Mouse (Mus musculus) intestine, postnatal 0 days (tissue): ENCODE data around the gene Vmn2r13. TPM values are rescaled to one million over a fixed set of nuclear protein-coding genes. Genes with fewer than 3 reads are reported as not detected.
"Not testable (repeated sequence)": the region's sequence is repeated elsewhere in the genome, so short reads cannot be mapped to it uniquely, and the experiment has no call there.

Source experiments
- ATAC-seq: fragments of 200-750 bp; cut with Nextera tagmentation; 2 replicates; pipeline ENCODE4 v1.8.0; 2017; ENCODE audit warnings: mild to moderate bottlenecking, moderate TSS enrichment, moderate library complexity
- H3K27ac ChIP-seq: fragments of 300-500 bp; sonication (generic); 2 replicates; pipeline ENCODE4 v1.5.1; 2014; ENCODE audit warnings: mild to moderate bottlenecking, low read depth, low read length, moderate library complexity
- H3K27me3 ChIP-seq: fragments of 300-500 bp; sonication (generic); replicated peaks from 2 replicates; pipeline ENCODE4 v1.6.1; 2014; ENCODE audit warnings: low read length, mixed read lengths; ENCODE audit not compliant: control insufficient read depth, insufficient read depth
- H3K36me3 ChIP-seq: fragments of 300-500 bp; sonication (generic); 2 replicates; pipeline ENCODE4 v1.6.1; 2014; ENCODE audit warnings: mild to moderate bottlenecking, moderate library complexity; ENCODE audit not compliant: control insufficient read depth, insufficient read depth
- H3K4me1 ChIP-seq: fragments of 300-500 bp; sonication (generic); replicated peaks from 2 replicates; pipeline ENCODE4 v1.6.1; 2014; ENCODE audit warnings: antibody characterized with exemption, low read length, mixed read lengths; ENCODE audit not compliant: control insufficient read depth, insufficient read depth
- H3K4me2 ChIP-seq: fragments of 300-500 bp; sonication (generic); replicated peaks from 2 replicates; pipeline ENCODE4 v1.6.1; 2014; ENCODE audit warnings: low read depth, mild to moderate bottlenecking, moderate library complexity
- H3K4me3 ChIP-seq: fragments of 300-500 bp; sonication (generic); 2 replicates; pipeline ENCODE4 v1.5.1; 2014; ENCODE audit warnings: low read depth, low read length
- H3K9ac ChIP-seq: fragments of 300-500 bp; sonication (generic); 2 replicates; pipeline ENCODE4 v1.6.1; 2014; ENCODE audit warnings: mild to moderate bottlenecking, low read depth, low read length
- H3K9me3 ChIP-seq: fragments of 300-500 bp; sonication (generic); 2 replicates; pipeline ENCODE4 v1.6.1; 2016; ENCODE audit warnings: mixed run types; ENCODE audit not compliant: control insufficient read depth
- CTCF ChIP-seq: sonication (generic); IDR thresholded peaks from 2 replicates; pipeline ENCODE4 v1.5.1; 2016; ENCODE audit warnings: low read depth, mild to moderate bottlenecking, control low read depth, antibody characterized with exemption, moderate library complexity
- WGBS: fragments of 180-500 bp; shearing (Covaris S2); extraction: QIAGEN DNeasy Blood & Tissue Kit; methylation state at CpG from one replicate; pipeline ENCODE4 v1.1.7; 2014; 5-methylcytosine and 5-hydroxymethylcytosine counted together
- polyA plus RNA-seq: library from polyadenylated mRNA; unstranded; fragments of >200 nt; fragmentation: Nextera tagmentation; extraction: Ambion mirVana; gene quantifications from 2 replicates; pipeline ENCODE4 v1.2.1, GENCODE M21; 2015

The Vmn2r13 gene
- not detected in 2 replicates for polyA plus RNA-seq

- not testable (repeated sequence) for H3K36me3 ChIP-seq, H3K4me1 ChIP-seq, H3K9ac ChIP-seq, H3K9me3 ChIP-seq, ATAC-seq, H3K27ac ChIP-seq, H3K27me3 ChIP-seq, H3K4me3 ChIP-seq, H3K4me2 ChIP-seq
- 54% methylated on average over 2 of the region's 2 CpGs for WGBS
Observed at GRCm38 (mm10) chr5:109192099-109192498, at the start of gene Vmn2r13. Gene Vmn2r13, minus strand, starts transcription at chr5:109192199.

GRCm38 (mm10) chr5:109224608-109225007 lies 32.6 kb upstream of the Vmn2r13 start, which contains the start of gene Vmn2r14:
Gene Vmn2r14, minus strand, starts transcription at chr5:109224708.
- Histone ChIP-seq H3K4me3 (no peak within 1 kb of the TSS), H3K4me2 (no peak within 1 kb of the TSS), H3K9me3 (no peaks in the 10 kb centered on the region; the same call in 1 of the 2 replicates), H3K9ac (no peak within 1 kb of the TSS), H3K36me3 (no peaks in the 10 kb centered on the region), H3K4me1 (no peaks in the 10 kb centered on the region), H3K27ac (no peak within 1 kb of the TSS), H3K27me3 (no peaks in the 10 kb centered on the region)
- TF ChIP-seq CTCF, result no peak
- ATAC-seq, result no peak
- 64% methylated on average over 3 of the region's 3 CpGs for WGBS

GRCm38 (mm10) chr5:109166851-109167250 lies 25.1 kb downstream of the Vmn2r13 start:
- H3K4me1 ChIP-seq, H3K9me3 ChIP-seq, H3K36me3 ChIP-seq, H3K27ac ChIP-seq, H3K9ac ChIP-seq, H3K4me3 ChIP-seq, H3K4me2 ChIP-seq, ATAC-seq, H3K27me3 ChIP-seq: not testable (repeated sequence)
- 86% methylated on average over 4 of the region's 4 CpGs for WGBS

- no peak for TF ChIP-seq CTCF
- no peak overlapping the region for H3K9ac ChIP-seq
- H3K27me3 ChIP-seq, result no peaks in the 10 kb centered on the region
- 82% methylated on average over 5 of the region's 5 CpGs for WGBS
- ATAC-seq, result no peak
- H3K9me3 ChIP-seq, result no peaks in the 10 kb centered on the region
- H3K36me3 ChIP-seq, result no peaks in the 10 kb centered on the region
- no peaks in the 10 kb centered on the region for H3K4me1 ChIP-seq
- H3K4me3 ChIP-seq, result no peak overlapping the region
- no peak overlapping the region for H3K27ac ChIP-seq
- no peak overlapping the region for H3K4me2 ChIP-seq
Observed at GRCm38 (mm10) chr5:109160121-109160520, 31.9 kb downstream of the Vmn2r13 start.

GRCm38 (mm10) chr5:109159576-109159975 lies 32.4 kb downstream of the Vmn2r13 start:
- not testable (repeated sequence) for ATAC-seq

GRCm38 (mm10) chr5:109158488-109159485 lies 33.2 kb downstream of the Vmn2r13 start:
- not testable (repeated sequence) for H3K4me3 ChIP-seq, H3K9ac ChIP-seq, H3K36me3 ChIP-seq, H3K27ac ChIP-seq, ATAC-seq, H3K4me1 ChIP-seq, H3K4me2 ChIP-seq, H3K27me3 ChIP-seq, H3K9me3 ChIP-seq
- 71% methylated on average over 14 of the region's 14 CpGs for WGBS

More at GRCm38 (mm10) chr5:109159576-109159975, 32.4 kb downstream of the Vmn2r13 start:
- WGBS, result 57% methylated on average over 1 of the region's 1 CpGs
- not testable (repeated sequence) for H3K4me1 ChIP-seq, H3K27me3 ChIP-seq, H3K4me3 ChIP-seq, H3K9ac ChIP-seq, H3K9me3 ChIP-seq, H3K36me3 ChIP-seq, H3K4me2 ChIP-seq, H3K27ac ChIP-seq
